Mouse (Mus musculus): ENCODE data around the gene Ubap2l.

DNA sequence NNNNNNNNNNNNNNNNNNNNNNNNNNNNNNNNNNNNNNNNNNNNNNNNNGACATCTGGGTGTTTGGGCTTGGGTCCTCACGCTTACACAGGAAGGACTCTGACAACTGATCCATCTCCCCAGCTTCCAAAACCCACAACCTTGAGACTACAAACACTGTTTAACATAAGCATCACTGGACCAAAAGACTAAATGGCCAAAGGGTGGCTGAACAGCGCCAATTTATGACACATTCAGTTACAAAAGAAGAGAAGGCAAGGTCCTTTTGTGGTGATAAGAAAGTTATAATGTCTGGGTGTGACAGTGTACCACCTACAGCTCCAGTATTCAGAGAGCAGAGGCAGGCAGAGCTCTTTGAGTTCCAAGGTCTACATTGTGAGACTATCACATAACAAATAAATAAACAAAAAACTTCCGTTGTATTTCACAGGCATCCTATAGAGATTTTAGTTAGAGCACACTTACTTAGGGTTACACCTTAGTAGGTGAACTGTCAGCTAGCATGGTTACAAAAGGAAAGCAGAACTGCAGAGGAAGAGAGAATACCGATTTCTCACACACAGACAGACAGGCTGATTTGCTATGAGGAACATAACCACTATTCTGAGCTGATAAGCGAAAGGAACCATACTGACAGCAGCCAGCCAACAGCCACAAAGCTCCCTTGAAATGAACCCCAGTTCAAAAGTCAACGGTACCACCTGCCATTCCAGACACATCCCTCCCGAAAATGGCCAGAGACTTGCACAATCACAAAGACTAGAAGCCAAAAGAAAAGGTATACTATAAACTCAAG, 96.1 kb downstream of the Ubap2l start:
- TF ChIP-seq CTCF (IDR thresholded peaks at IDR 0.05) (no peak), EP300 (IDR thresholded peaks at IDR 0.05; ENCODE audit: insufficient read depth, low read depth, low read length) (no peak)

Measured in heart, adult 2 months (tissue).